Comparison of ENCODE assay signal across 17 mouse cellular contexts in the genomic region with DNA sequence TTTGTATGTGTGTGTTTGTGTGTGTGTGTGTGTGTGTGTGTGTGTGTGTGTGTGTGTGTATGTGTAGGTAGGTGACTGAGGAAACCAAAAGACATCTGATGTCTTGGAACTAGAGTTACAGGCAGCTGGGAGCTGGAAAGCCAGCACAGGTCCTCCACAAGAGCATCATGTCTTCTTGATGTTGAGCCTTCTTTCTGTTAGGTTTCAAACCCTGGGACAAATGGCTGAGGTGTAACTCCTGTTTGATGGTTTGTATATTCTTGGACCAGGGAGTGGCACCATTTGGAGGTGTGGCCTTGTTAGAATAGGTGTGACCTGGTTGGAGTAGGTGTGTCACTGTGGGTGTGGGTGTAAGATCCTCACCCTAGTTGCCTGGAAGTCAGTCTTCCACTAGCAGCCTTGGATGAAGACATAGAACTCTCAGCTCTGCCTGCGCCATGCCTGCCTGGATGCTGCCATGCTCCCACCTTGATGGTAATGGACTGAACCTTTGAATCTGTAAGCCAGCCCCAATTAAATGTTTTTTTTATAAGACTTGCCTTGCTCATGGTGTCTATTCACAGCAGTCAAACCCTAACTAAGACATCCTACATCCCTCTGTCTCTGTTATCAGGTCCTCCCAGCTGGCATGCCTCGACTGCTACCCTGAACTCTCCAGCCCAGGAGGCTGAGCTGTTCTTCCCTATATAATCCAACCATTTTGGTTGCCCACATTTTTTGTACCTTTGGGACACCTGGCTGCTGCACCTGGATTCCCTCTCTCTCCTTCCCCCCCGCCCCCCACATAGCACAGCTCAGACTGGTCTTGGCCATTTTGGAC. TPM values are rescaled to one million over a fixed set of nuclear protein-coding genes. Genes with fewer than 3 reads are reported as not detected.
DNase-seq lines count a peak whose midpoint lies in the region; ATAC-seq and TF ChIP-seq lines count a peak whose summit lies in the region.
"Not testable (repeated sequence)": the region's sequence is repeated elsewhere in the genome, so short reads cannot be mapped to it uniquely, and the experiment has no call there.
"Had no signal": no experiment of that assay in that cellular context is flagged by ENCODE, and none has a peak within 500 bp of the region (broad histone marks: within the 10 kb centered on the region; RNA-seq: fewer than 3 reads in every experiment).

No protein-coding gene starts in this region.

- not testable (repeated sequence) for H3K4me1 ChIP-seq in intestine, embryonic 16.5 days (ENCODE audit: control insufficient read depth, insufficient read depth, low read length); stomach, postnatal 0 days (replicated peaks; ENCODE audit: control insufficient read depth, insufficient read depth)
- peaks cover 77% of the 10 kb centered on the region for H3K4me1 ChIP-seq in liver, embryonic 12.5 days
- peaks cover 66% of the 10 kb centered on the region for H3K4me1 ChIP-seq in liver, embryonic 15.5 days (replicated peaks)

- not testable (repeated sequence) for H3K9me3 ChIP-seq in intestine, embryonic 16.5 days (ENCODE audit: control insufficient read depth, low read length); liver, embryonic 12.5 days (replicated peaks); liver, embryonic 15.5 days (replicated peaks); stomach, postnatal 0 days (ENCODE audit: control insufficient read depth, low read length)

- not testable (repeated sequence) for H3K4me2 ChIP-seq in intestine, embryonic 16.5 days (ENCODE audit: low read depth, low read length); stomach, postnatal 0 days (replicated peaks; ENCODE audit: low read depth)
- peak overlapping the region; percentile 63 for H3K4me2 ChIP-seq in liver, embryonic 12.5 days
- H3K4me2 ChIP-seq in liver, embryonic 15.5 days, result peak overlapping the region; percentile 66

- not testable (repeated sequence) for H3K36me3 ChIP-seq in intestine, embryonic 16.5 days (ENCODE audit: control insufficient read depth, insufficient read depth, low read length); liver, embryonic 12.5 days; liver, embryonic 15.5 days (replicated peaks); stomach, postnatal 0 days (ENCODE audit: control insufficient read depth, insufficient read depth, low read length)

- TF ChIP-seq EP300 in stomach, postnatal 0 days (optimal IDR thresholded peaks at IDR 0.05), result not testable (repeated sequence)

- not testable (repeated sequence) for H3K27ac ChIP-seq in intestine, embryonic 16.5 days (ENCODE audit: low read length); stomach, postnatal 0 days (replicated peaks)
- H3K27ac ChIP-seq in liver, embryonic 12.5 days, result peak overlapping the region; percentile 94
- peak overlapping the region; percentile 97 for H3K27ac ChIP-seq in liver, embryonic 15.5 days (replicated peaks)

- peak; percentile 54 for DNase-seq in spleen, adult 12 weeks (ENCODE audit: low spot score)
- not testable (repeated sequence) for DNase-seq in stomach, postnatal 0 days (ENCODE audit: low spot score)

- ATAC-seq in erythroid progenitor cell, adult 5-6 weeks (replicated peaks; ENCODE audit: low FRiP score, poor library complexity, severe bottlenecking), result peak; percentile 92
- ATAC-seq in intestine, embryonic 16.5 days, result peak; percentile 55; the same call in 1 of the 2 replicates
- peak; percentile 96 for ATAC-seq in liver, embryonic 12.5 days
- peak; percentile 98 for ATAC-seq in liver, embryonic 15.5 days (ENCODE audit: insufficient read depth)
- ATAC-seq in stomach, postnatal 0 days (ENCODE audit: low FRiP score, low TSS enrichment), result 0 out of 2 replicates have a peak, but pooled peaks have one; percentile 24

- H3K4me3 ChIP-seq in intestine, embryonic 16.5 days (ENCODE audit: low read length); stomach, postnatal 0 days (ENCODE audit: low read depth, low read length): not testable (repeated sequence)
- H3K4me3 ChIP-seq in liver, embryonic 12.5 days, result peak overlapping the region; percentile 54
- H3K4me3 ChIP-seq in liver, embryonic 15.5 days (replicated peaks), result peak overlapping the region; percentile 62

- not testable (repeated sequence) for TF ChIP-seq CTCF in stomach, postnatal 0 days (IDR thresholded peaks at IDR 0.05; ENCODE audit: low read depth)

- H3K27me3 ChIP-seq in intestine, embryonic 16.5 days (replicated peaks; ENCODE audit: control insufficient read depth, insufficient read depth, low read length); stomach, postnatal 0 days (ENCODE audit: control insufficient read depth, insufficient read depth, low read length): not testable (repeated sequence)
- H3K27me3 ChIP-seq in liver, embryonic 12.5 days (replicated peaks), result peaks cover 15% of the 10 kb centered on the region
- peaks cover 17% of the 10 kb centered on the region for H3K27me3 ChIP-seq in liver, embryonic 15.5 days

- WGBS in intestine, embryonic 16.5 days, result 91% methylated on average over 3 of the region's 3 CpGs
- WGBS in liver, embryonic 12.5 days (ENCODE audit: insufficient replicate concordance), result 54% methylated on average over 3 of the region's 3 CpGs
- 54% methylated on average over 3 of the region's 3 CpGs for WGBS in liver, embryonic 15.5 days (ENCODE audit: insufficient replicate concordance)
- 78% methylated on average over 3 of the region's 3 CpGs for WGBS in stomach, postnatal 0 days

- H3K9ac ChIP-seq in intestine, embryonic 16.5 days (ENCODE audit: low read depth, low read length); stomach, postnatal 0 days (ENCODE audit: low read length): not testable (repeated sequence)
- peak overlapping the region; percentile 71 for H3K9ac ChIP-seq in liver, embryonic 12.5 days
- H3K9ac ChIP-seq in liver, embryonic 15.5 days, result peak overlapping the region; percentile 67

RNA-seq across cellular contexts. Expression of gene Hist4h4, which starts 6.1 kb away (rescaled TPM):
- 82.5 and 87.6 TPM in 2 replicates for total RNA-seq in erythroid progenitor cell, adult 5-6 weeks (2015; ENCODE audit: low replicate concordance)
- total RNA-seq in erythroid progenitor cell, adult 5-6 weeks (2017; ENCODE audit: low replicate concordance), result 74.3 and 120 TPM in 2 replicates
- polyA plus RNA-seq in intestine, embryonic 16.5 days (2015; fragmentation: Nextera tagmentation; extraction: Ambion mirVana), result 0.40 and 0.49 TPM in 2 replicates
- polyA plus RNA-seq in liver, embryonic 12.5 days (2016; fragmentation: Nextera tagmentation; extraction: Ambion mirVana), result 0.92 and 1.0 TPM in 2 replicates
- 0.93 and 1.2 TPM in 2 replicates for polyA plus RNA-seq in liver, embryonic 15.5 days (2015; fragmentation: Nextera tagmentation; extraction: Ambion mirVana)
- polyA plus RNA-seq in stomach, postnatal 0 days (2015; fragmentation: Nextera tagmentation; extraction: Ambion mirVana), result 0.59 and 0.68 TPM in 2 replicates

RNA-seq across cellular contexts. Expression of gene H2afj, which starts 10.0 kb away (rescaled TPM):
- 51.1 and 55.5 TPM in 2 replicates for total RNA-seq in erythroid progenitor cell, adult 5-6 weeks (2015; ENCODE audit: low replicate concordance)
- total RNA-seq in erythroid progenitor cell, adult 5-6 weeks (2017; ENCODE audit: low replicate concordance), result 33.1 and 75.9 TPM in 2 replicates
- 217 and 222 TPM in 2 replicates for polyA plus RNA-seq in intestine, embryonic 16.5 days (2015; fragmentation: Nextera tagmentation; extraction: Ambion mirVana)
- polyA plus RNA-seq in liver, embryonic 12.5 days (2016; fragmentation: Nextera tagmentation; extraction: Ambion mirVana), result 196 and 207 TPM in 2 replicates
- polyA plus RNA-seq in liver, embryonic 15.5 days (2015; fragmentation: Nextera tagmentation; extraction: Ambion mirVana), result 113 and 131 TPM in 2 replicates
- polyA plus RNA-seq in stomach, postnatal 0 days (2015; fragmentation: Nextera tagmentation; extraction: Ambion mirVana), result 439 and 445 TPM in 2 replicates

RNA-seq across cellular contexts. Expression of gene Gucy2c, which starts 16.5 kb away (rescaled TPM):
- not detected in 2 replicates for total RNA-seq in erythroid progenitor cell, adult 5-6 weeks (2015; ENCODE audit: low replicate concordance)
- total RNA-seq in erythroid progenitor cell, adult 5-6 weeks (2017; ENCODE audit: low replicate concordance), result not detected in 2 replicates
- polyA plus RNA-seq in intestine, embryonic 16.5 days (2015; fragmentation: Nextera tagmentation; extraction: Ambion mirVana), result 91.5 and 109 TPM in 2 replicates
- polyA plus RNA-seq in liver, embryonic 12.5 days (2016; fragmentation: Nextera tagmentation; extraction: Ambion mirVana), result 0.07 TPM in 1 of 2 replicates, not detected in the other
- polyA plus RNA-seq in liver, embryonic 15.5 days (2015; fragmentation: Nextera tagmentation; extraction: Ambion mirVana), result 0.26 and 0.37 TPM in 2 replicates
- polyA plus RNA-seq in stomach, postnatal 0 days (2015; fragmentation: Nextera tagmentation; extraction: Ambion mirVana), result 2.0 and 2.5 TPM in 2 replicates
- total RNA-seq: adrenal gland, adult 2 months; gastrocnemius, adult 2 months; gastrocnemius, postnatal 14 days; heart, adult 18-20 months; heart, postnatal 14 days; heart, postnatal 4 days; MEL had no signal
- polyA plus RNA-seq: adrenal gland, adult 2 months; CD4-positive, CD25-positive, alpha-beta regulatory T cell, adult 4 months; embryonic facial prominence, embryonic 13.5 days; forebrain, embryonic 11.5 days; hindbrain, embryonic 11.5 days had no signal

RNA-seq across cellular contexts. Expression of gene BC049715, which starts 29.3 kb away (rescaled TPM):
- 6.3 and 8.3 TPM in 2 replicates for total RNA-seq in erythroid progenitor cell, adult 5-6 weeks (2015; ENCODE audit: low replicate concordance)
- 0.91 and 3.6 TPM in 2 replicates for total RNA-seq in erythroid progenitor cell, adult 5-6 weeks (2017; ENCODE audit: low replicate concordance)
- polyA plus RNA-seq in intestine, embryonic 16.5 days (2015; fragmentation: Nextera tagmentation; extraction: Ambion mirVana), result 0.65 and 0.93 TPM in 2 replicates
- polyA plus RNA-seq in liver, embryonic 12.5 days (2016; fragmentation: Nextera tagmentation; extraction: Ambion mirVana), result 1.2 and 1.3 TPM in 2 replicates
- 0.71 and 1.0 TPM in 2 replicates for polyA plus RNA-seq in liver, embryonic 15.5 days (2015; fragmentation: Nextera tagmentation; extraction: Ambion mirVana)
- 0.46 and 0.96 TPM in 2 replicates for polyA plus RNA-seq in stomach, postnatal 0 days (2015; fragmentation: Nextera tagmentation; extraction: Ambion mirVana)

RNA-seq across cellular contexts. Expression of gene Wbp11, which starts 29.9 kb away (rescaled TPM):
- 103 and 123 TPM in 2 replicates for total RNA-seq in erythroid progenitor cell, adult 5-6 weeks (2015; ENCODE audit: low replicate concordance)
- 116 and 132 TPM in 2 replicates for total RNA-seq in erythroid progenitor cell, adult 5-6 weeks (2017; ENCODE audit: low replicate concordance)
- polyA plus RNA-seq in intestine, embryonic 16.5 days (2015; fragmentation: Nextera tagmentation; extraction: Ambion mirVana), result 82.1 and 82.3 TPM in 2 replicates
- polyA plus RNA-seq in liver, embryonic 12.5 days (2016; fragmentation: Nextera tagmentation; extraction: Ambion mirVana), result 95.0 and 97.3 TPM in 2 replicates
- polyA plus RNA-seq in liver, embryonic 15.5 days (2015; fragmentation: Nextera tagmentation; extraction: Ambion mirVana), result 49.0 and 51.6 TPM in 2 replicates
- polyA plus RNA-seq in stomach, postnatal 0 days (2015; fragmentation: Nextera tagmentation; extraction: Ambion mirVana), result 39.8 and 42.8 TPM in 2 replicates

Comparison
In these comparisons a context has a peak if more than half of its experiments do, and no peak if none do; other contexts are left out.
1. ATAC-seq: peak in every context shown above with its lines; median percentile 98 in liver, embryonic 15.5 days; 96 in liver, embryonic 12.5 days; 92 in erythroid progenitor cell, adult 5-6 weeks; 55 in intestine, embryonic 16.5 days; 24 in stomach, postnatal 0 days.
2. RNA of gene Gucy2c, which starts 16.5 kb away (polyA plus RNA-seq): 91.5 to 109 TPM in intestine, embryonic 16.5 days; 2.0 to 2.5 TPM in stomach, postnatal 0 days, 0.26 to 0.37 TPM in liver, embryonic 15.5 days and 0.07 TPM in liver, embryonic 12.5 days; every median in the first group is over 10 times any median in the second.